Mouse (Mus musculus) c-Kit-positive CD71-positive TER-119-positive erythroid progenitor cells, embryonic 14.5 days (primary cell): ENCODE measurements around the gene Dock10.

ENCODE experiments used
- DNase-seq: peaks from one replicate; pipeline ENCODE4 v3.0.0-alpha.2; 2013; ENCODE audit warnings: low spot score

Gene Dock10

GRCm38 (mm10) chr1:80459923-80460322 lies 298.4 kb downstream of the Dock10 start:
- no peak for DNase-seq

- no peak for DNase-seq
Observed at GRCm38 (mm10) chr1:80459477-80459876, 298.9 kb downstream of the Dock10 start.

GRCm38 (mm10) chr1:80453971-80454370 lies 304.4 kb downstream of the Dock10 start:
- DNase-seq = no peak

- DNase-seq = no peak
Observed at GRCm38 (mm10) chr1:80451914-80452549, 306.3 kb downstream of the Dock10 start.
